Mouse (Mus musculus): ENCODE measurements around the gene Epop.

Epop gene

DNA sequence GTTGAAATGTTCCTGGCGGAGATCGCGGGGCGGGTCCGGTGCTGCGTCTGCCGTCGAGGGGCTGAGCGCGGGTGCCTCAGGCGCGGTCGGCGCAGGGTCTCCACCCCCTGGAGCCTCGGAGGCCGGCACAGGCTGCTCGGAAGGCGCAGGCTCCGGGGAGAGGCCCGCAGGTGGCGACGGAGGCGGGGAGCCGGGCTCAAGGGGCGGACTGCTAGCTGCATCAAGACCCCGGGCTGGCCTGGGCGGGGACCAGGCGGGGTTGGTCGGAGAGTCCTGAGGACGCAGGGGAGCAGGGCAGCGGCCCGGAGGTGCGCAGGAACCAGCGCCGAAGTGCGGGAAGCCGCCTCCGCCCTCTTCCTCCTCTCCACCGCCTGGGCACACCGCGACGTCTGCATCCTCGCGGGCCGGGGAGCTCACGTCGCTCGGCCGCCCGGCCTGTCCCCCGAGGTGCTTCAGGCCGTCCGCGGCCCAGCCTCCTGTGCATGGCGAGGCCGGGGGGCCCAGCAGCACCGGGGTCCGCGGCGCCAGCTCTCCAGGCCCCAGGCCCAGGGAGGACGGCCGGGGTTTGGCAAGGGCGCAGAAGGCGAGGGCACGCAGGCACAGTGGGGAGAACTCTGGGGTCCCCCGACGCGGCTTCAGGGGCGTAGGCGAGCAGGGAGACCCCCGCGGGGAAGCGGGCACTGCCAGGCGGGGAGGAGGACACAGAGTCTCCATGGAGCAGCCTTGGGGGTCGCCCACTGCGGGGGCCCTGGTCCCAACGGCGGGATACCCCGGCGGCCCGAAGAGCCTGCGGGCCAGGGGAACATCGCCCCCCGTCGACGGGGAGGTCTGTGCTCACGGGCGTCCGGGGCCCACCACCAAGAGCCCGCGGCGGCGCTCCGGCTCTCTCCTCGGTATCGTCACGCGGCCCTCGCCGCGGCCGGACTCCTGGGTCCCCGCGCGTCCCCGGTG lies 659 bp downstream of the Epop start:
- no peak for DNase-seq (ENCODE audit: low read depth)

DNA sequence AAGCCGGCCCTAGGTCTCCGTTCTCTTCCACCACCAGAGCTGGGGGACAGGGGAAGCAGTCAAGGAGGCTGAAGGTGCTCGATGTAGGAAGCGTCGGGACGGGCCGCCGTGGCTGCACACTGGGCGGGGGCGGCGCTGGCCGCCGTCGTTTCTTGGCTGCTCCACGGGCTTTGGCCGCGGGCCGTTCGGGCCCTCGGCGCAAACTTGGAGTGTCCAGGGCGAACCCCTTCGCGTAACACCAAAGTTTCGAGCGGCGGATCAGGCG lies 1.3 kb downstream of the Epop start:
- no peak for DNase-seq (ENCODE audit: low read depth)

DNA sequence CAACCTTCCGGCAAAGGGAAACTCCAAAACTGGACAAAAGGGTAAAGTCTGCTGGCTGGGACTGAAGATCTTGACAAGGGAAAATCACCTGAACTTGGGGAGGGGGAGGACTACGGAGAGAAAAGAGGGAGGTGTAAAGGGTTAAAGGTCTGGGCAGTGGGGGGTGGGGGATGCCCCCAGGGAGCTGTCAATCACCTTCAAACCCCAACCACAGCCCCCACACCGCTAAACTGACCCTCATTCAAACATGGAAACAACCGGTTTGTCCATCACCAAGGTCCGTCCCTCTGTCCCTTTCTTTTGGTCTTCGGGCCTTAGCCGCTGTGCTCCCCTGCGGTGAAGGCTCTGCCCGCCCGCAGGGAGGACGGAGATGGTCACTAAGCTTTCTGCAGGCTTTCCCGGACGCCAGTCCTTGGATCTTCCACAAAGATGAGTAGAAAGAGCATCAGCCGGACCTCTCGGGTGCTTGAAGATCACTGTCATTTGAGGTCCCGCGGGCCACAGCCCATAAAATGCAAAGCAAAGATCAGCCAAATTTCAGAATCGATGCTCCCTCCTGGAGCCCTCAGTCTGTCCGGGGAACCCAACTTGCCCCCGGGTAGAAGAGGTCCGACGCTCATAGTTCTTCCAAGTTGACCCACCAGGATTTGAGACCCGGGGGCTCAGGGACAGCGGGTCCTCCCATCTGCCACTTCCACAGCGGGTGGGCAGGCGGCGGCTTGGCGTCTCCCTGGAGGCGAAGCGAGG lies 1.8 kb downstream of the Epop start:
- no peak for DNase-seq (ENCODE audit: low read depth)

DNA sequence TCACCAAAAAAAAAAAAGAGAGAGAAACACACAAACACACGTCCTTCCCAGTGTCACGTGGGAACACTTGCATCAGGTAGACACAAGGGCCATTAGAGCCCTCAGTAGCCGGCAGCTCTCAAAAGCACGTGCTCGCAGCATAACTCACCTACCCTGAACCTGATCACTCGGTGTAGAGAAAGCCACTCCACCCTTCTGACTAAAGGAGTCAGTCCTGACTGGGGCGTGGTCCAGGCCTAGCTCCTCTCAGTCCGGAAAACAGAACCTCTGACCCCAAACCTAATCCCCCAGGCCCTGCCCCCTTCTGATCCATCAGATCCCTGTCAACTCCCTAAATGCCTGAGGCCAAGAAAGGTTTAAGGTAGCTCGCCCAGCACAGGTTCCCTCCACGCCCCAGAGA lies 2.7 kb downstream of the Epop start:
- no peak for DNase-seq (ENCODE audit: low read depth)

DNA sequence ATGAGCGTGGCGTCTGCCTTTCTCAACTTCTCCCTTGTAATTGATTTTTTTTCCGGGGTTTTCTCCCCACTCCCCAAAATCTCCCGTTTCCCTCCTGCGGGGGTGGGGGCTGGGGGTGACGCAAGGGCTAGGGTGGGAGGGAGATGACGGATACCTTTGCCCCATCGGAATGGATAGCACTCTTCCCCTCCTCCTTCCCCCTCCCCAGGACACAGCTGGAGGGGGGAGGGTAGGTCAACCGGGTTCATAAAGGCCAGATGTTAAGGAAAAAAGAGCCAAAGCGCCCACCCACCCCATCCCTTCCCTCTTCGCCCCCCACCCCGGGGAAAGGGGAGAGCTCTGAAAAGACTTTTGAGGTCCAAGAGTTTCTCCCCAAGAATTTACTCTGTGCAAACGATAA lies 3.1 kb downstream of the Epop start:
- no peak for DNase-seq (ENCODE audit: low read depth)

DNA sequence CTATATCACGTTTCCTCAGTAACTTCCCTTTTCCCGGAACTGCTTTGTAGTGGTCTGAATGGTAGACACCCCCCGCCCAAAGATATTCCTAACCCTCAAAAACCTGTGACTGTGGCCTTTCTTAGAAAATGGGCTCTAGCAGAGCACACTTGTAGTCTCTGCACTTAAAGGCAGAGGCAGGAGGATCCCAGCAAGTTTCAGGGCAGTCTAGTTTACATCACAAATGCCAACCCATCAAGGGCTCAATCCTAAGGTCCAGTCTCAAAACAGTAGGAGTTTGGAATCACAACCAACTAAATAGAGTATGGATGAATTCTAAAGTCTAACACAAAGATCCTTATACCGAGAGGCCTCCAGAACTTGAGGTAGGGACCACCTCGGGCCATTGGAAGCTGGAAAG lies 4.0 kb downstream of the Epop start:
- no peak for DNase-seq (ENCODE audit: low read depth)

DNA sequence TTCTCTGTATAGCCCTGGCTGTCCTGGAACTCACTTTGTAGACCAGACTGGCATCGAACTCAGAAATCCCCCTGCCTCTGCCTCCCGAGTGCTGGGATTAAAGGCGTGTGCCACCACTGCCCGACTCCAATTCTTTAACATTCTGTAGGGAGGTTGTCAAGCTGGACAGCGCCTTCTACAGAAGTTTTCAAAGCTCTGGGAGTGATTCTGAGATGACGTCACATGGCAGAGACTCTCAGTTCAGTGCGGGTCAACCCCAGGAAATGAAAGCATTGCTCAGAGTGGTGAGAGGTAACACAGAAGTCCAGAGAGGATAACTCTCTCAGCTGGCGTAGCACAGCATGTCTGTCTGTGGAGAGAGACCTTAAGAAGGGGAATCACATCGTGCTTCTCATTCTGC lies 6.3 kb downstream of the Epop start:
- DNase-seq (ENCODE audit: low read depth) = no peak

DNA sequence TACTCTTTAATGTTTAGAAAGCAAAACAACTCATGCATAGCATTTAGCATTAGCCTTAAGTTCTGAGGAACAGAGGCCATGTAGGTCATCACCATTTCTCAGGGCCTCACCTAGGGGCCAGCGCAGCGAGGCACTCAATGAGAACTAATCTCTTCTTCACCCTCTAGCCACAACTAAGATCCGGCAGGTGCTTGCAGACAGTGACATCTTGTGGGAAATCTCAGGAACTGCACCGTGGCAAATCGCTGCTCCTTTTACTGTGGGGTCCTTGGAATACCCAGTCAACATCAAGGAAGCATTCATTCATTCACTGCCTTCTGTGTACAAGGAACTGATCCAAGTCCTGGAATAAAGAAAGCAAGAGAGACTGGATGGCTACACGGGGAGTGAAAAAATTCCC lies 7.1 kb downstream of the Epop start:
- peak; percentile 26 for DNase-seq (ENCODE audit: low read depth)

DNA sequence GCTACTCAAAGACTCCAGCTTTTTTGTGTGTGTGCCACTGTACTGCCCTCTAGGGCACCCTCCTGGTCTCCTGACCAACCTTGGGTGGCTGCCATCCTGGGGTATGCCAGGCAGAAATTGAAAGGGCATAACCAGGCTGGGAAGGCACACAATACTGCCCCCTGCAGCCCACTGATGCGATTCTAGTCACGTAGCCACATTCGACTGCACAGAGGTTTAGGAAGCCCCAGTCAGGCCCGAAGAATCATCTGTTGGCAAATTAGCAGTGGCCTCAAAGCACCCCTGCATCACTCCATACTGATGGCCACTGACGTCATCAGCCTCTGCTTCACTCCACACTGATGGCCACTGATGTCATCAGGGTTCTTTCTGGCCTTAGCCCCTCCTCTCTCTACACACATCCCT lies 10.1 kb downstream of the Epop start:
- no peak for DNase-seq (ENCODE audit: low read depth)

DNA sequence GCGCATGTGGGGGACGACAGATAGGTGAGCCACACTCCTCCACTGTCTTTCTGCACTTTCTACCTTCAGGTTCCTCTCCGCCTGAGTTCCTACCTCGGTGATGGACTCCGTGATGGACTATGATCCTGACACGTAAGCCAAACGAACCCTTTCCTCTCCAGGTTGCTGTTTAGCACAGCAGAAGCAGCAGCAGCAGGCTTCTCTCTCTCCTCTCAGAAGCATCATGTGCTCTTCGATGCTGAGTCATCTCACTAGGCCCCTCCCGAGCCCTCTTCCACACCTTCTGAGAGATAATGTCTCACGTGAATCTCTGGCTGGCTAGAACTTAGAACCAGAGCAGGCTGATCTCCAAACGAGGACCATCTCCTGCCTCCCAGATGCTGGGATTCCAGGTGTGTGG lies 11.1 kb downstream of the Epop start:
- no peak for DNase-seq (ENCODE audit: low read depth)

DNA sequence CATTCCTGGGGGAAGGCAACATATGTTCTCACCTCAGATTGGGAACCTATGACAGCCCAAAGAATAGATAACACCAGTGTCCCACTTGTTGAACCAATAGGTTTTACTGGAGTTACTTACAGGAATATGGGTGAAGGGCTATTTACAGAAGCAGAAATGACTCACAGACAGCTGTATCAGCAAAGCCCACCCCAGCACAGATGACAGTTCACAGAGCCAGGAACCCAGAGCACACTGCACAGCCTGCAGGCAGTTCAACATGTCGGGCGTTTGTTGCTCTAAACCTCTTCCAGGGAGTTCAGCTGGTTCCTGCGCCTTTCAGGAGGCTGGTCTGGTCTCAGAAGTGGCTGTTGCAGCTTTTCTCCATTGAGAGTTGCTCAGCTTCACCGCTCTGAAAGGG lies 14.2 kb downstream of the Epop start:
- no peak for DNase-seq (ENCODE audit: low read depth)

DNA sequence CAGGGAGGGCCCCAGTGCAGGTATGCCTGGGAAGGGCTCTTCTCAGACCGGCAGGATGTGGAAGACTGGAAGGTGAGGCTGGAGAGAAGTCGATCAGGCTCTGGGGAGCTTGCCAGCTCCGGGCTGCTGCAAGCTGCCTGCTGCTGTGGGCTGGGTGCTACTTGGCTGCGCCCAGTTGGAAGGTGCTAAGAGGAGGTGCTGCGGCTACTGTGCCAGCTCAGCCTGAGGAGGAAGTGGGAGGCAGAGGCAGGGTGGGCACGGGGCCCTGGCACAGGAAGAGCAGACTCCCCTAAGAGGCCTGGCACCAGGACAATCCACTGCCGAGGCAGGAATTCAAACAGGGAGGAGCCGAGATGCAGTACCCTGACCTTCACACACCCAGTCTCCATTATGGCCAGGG lies 18.4 kb downstream of the Epop start:
- no peak for DNase-seq (ENCODE audit: low read depth)

DNA sequence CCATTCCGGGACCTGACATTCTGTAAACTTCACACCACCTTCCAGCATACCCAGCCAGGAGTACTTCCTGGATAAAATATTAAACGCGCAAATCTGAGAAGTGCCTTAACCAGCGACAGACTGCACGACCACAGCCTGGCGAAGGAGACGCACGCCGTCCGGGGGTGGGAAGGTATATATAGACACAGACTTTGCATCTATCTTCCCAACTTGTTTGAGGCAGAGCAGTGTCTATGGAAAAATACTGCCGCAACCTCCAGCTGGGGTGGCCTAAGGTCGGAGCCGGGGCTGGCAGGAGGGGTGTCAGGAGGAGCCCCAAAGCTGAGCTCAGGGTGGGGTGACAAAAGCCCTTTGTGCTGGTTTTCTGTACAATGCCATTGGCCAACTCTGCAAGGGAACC lies 19.8 kb downstream of the Epop start:
- no peak for DNase-seq (ENCODE audit: low read depth)

DNA sequence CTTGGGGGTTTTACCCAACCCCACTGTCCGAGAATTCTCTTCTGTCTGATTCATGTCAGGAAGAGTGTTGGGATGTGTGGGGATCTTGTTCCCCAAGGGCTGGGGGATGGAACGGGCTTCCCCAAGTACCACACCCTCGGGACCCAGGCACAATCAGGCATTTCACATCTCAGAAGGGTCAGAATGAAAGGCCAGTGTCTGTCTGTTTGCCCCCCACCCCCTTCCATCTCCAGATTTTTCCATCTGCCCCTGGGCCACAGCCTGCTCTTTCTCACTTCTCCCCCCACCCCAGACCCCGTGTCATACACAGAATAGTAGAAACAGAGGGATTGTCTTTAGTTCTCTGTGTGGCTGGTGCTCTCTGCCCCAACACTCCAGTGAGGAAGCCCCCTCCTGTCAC lies 20.6 kb downstream of the Epop start:
- no peak for DNase-seq (ENCODE audit: low read depth)

DNA sequence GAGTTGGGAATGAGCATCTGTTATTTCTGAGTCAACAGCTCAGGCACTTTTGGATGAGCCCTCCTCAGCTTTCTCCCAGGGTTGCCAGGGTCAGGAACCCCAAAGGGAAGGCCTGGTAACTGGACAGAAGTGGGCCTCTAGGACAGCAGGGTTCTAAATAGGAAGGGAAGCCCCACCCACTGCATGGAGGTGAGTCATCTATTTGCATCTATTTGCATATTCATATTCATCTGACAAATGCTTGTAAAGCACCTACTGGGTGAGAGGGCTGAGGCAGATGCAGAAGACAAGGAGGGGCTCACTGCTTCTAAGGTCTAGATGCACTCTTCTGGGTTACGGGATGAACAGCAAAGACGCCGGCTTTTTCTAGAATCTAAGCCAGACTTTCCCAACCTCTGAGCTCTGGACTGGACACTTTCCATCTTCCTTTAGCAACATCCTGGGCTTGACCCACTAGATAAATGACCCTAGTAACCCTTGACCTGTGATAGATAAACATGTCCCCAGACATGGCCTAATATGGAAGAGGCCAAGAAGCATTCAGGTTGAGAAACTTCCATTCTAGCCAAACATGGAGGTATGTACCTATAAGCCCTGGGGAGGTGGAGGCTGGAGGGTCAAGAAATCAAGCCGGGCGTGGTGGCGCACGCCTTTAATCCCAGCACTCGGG lies 22.3 kb downstream of the Epop start:
- no peak for DNase-seq (ENCODE audit: low read depth)

DNA sequence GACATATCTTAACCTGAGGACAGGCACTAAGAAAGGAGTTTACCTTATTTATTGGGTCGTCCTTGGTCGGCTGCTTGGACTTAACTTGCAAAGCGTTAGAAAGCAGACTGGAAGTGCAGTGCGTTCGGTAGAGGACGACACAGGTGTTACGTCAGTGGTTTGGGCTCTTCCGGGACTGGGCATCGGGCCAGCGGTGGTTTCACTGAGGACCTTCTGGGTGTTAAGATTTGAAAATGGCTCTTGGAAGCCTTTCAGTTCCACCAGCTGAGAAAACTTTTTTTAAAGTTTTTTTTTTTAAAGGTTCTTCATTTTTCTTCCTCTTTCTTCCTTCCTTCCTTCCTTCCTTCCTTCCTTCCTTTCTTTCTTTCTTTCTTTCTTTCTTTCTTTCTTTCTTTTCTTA lies 25.6 kb downstream of the Epop start:
- DNase-seq (ENCODE audit: low read depth) = no peak

DNA sequence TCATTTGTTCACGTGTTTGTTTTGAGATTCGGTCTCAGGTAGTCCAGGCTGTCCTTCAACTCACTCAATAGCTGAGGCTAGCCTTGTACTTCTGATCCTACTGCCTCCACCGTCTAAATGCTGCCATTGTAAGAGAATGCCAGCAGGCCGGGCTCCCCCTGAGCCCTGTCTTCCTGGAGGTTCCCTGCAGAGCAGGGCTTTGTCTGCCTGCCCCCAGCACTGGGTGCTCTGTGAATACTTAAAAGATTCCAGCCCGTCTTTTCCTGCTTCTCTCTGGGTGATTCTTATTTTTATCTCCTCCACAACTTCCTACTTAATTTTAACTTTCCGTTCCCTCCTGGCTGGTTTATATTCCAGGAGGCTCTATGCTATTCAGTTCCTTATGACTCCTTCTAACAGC lies 27.3 kb downstream of the Epop start:
- no peak for DNase-seq (ENCODE audit: low read depth)

DNA sequence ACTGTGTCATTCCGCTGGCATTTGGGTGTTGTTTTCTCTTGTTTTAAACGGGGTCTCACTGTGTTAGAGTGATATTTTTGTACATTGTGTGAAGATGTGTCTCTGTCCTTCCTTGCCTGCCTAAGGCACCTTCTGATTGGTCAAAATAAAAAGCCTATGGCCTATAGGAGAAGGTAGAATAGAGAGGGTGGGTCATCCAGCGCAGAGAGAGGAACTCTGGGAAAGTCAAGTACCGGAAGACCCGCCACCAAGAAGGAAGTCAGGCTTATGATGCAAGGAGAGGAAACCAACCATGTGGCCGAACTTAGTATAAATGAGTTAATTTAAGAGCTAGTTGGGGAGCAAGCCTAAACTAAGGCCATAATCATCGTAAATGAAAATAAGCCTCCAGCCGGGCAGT lies 30.4 kb downstream of the Epop start:
- no peak for DNase-seq (ENCODE audit: low read depth)

DNA sequence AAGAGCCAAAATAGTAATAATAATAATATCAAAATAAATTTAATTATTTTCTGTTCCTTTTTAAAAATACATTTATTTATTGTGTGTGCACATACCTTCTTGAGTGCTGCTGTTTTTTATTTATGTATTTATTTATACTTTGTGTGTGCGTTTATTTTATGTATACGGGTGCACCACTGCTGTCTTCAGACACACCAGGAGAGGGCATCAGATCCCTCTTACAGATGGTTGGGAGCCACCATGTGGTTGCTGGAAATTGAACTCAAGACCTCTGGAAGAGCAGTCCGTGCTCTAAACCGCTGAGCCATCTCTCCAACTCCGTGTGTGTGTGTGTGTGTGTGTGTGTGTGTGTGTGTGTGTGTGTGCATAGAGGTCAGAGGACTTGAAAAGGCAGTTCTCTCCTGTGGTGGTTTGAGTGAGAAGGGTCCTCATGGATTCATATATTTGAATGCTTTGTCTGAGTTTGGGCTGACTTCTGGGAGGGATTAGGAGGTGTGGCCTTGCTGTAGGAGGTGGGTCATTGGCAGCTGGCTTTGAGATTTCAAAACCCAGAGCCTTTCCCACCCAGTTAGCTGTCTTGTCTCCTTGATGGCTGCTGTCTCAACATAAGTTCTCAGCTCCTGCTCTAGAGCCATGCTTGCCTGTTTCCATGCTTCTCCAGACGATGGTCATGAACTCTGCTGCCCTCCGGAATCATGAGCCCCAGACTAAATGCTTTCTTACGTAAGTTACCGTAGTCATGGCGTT lies 31.4 kb downstream of the Epop start:
- no peak for DNase-seq (ENCODE audit: low read depth)

DNA sequence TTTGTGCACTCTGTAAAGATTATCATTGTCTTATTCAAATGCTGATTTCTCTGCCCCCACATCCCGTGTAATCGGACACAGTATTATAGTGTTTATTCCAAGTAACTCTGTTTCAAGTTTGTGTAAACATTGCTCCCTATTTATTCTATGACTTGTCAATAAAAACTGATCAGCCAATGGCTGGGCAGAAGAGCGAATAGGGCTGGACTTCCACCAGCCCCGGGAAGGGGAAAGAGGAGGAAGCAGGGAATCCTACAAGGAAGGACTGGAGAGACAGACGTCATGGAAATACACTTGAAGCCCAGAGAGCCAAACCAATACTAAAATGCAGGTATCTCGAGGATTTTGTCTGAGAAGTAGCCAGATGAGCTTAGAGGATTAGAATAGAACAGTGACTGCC lies 35.4 kb downstream of the Epop start:
- no peak for DNase-seq (ENCODE audit: low read depth)

DNA sequence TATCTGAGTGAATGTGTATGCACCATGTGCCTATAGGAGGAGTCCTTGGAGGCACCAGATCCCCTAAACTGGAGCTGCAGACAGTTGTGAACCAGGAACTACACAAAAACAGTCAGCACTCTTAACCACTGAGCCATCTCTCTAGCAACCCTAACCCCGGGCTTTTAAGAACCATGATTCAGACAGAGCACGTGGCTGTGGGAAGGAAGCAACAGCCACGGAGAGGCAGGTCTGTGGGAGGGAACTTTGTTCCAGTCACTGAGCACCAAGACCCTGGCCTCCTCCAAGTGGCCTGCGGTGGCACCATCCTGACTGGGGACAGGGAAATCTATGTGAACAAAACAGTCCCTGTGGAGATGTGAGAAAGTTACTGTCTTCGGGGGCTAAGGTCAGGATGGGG lies 37.6 kb downstream of the Epop start:
- DNase-seq (ENCODE audit: low read depth) = no peak

DNA sequence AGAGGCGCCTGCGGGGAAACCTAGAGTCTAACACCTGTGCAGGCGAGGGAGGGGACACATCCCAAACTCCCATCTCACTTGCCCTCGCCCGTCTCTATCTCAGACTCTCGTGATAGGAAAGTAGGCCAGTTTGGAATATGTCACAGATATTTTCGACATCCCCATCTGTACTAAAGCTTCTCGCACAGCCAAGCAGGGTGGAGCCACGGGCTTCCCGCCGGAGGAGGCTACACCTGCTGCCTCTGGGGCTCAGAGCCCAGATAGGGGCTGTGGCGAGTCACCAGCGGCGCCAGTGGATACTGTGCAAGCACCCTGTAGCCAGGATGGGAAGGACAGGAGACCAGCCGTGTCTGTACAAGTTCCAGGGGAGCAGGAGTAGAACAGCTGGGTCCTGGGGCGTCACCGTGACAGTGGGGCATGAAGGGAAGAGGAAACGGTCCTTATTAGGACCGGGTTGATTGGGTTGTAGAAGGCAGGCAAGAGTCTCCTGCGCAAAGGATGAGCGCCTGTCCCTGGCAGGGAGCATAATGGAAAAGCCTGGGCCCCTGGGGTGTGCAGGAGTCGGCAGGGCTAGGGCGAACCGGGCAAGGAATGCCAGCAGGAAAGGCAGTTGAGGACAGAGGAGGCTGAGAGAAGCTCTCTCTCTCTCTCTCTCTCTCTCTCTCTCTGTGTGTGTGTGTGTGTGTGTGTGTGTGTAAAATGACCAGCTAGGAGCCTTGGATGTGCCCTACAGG lies 39.1 kb downstream of the Epop start:
- DNase-seq (ENCODE audit: low read depth) = no peak
